Mouse (Mus musculus) midbrain, embryonic 10.5 days (tissue): ENCODE measurements at regions not wholly inside any gene's neighbourhood (a gene's known extent, or its start where the extent isn't known, plus 50 kb on each side); places are given as distances from the start of the nearest gene placed in this dataset. TPM values are rescaled to one million over a fixed set of nuclear protein-coding genes. Genes with fewer than 3 reads are reported as not detected.

Experiments
- microRNA-seq: library from miRNA; unstranded; fragments of <30 nt; microRNA quantifications from one replicate; pipeline ENCODE4, GENCODE M21; 2017

Small RNA genes lying in the stretch of these regions (microRNA-seq; reads per million reads assigned to microRNA genes)
- not detected for gene Mir21c
